Mouse (Mus musculus): ENCODE data around the gene Il4ra.
A peak's percentile ranks its signal among the peaks of the same experiment; 100 is the strongest.

Il4ra gene

DNA sequence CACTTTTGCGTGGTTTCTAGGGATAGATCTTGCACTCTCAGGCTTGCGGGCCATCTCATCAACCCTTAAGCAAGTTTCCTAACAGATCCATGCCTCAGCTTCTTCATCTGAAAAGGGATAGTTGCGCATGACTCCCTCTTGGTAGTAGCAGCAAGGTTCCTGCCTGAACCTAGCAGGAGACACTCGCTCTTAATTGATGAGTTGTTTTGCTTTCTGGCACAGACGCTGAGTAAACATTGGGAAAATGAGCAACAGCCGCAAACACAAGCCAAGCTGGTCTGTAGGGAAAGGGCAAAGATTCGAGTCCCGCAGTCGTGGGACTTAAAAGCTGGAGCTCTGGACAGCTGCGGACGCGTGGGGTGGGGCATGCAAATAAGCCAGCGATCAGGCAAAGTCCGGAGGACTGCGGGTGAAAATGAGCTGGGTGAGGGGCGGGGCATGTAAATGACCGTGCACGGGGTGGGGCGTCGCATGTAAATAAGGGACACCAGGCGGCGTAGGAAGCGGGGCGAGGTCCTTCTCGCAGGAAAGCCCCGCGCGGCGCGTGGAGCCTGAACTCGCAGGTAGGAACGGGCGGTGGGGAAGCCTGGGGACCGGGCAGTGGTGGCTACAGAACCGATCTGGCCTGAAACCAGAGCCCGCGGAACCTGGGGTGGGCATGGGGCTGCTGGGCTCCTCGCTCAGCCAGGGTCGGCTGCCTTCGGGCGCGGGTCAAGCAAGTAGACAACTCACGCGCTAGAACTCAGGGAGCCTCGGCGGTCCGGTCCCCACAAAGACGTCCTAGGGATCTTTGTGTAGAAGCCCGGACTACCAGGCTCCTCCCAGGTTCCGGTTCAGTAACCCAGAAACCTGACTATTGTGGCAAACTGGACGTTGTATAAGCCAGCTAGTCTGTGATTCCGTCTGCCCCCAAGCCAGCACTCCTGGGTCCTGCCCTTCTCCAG, at the start of gene Il4ra:
Gene Il4ra (plus strand): TSS at position 355 of the 944 bp plus-strand sequence.
- peak; percentile 69 for DNase-seq (ENCODE audit: extremely low read depth, low read depth)

DNA sequence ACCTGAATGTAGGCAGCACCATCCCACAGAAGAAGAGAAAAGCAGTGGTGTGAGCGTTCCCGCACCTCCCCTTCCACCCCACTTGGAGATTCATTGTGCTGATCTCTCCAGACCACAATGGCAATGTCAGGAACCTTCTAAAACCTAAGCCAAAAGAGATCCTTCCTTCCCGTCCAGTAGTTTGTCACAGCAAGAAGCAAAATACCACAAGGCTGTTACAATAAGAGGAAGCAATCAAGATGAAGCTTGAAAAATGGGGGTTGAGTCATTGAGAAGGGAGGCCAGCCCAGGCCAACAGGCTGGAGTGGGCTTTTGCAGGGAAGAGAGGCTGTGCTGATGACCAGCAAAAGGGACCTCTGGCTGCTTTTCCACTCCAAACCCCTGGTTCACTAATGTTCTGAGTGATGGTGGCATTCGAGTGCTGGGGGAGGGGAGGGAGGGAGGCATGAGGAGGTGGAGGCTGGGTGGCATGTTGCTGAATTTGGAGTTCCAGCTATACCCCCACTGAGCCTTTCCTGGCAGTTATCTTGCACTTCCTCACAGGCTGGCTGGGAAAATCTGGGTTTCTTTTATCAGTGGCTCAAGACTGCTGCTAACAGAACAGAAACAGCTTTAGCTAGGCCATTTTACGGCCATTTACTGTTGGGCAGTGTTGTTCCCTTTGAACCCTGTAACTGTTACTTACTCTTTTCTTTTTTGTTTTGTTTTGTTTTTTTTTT, 48.4 kb upstream of the Il4ra start:
- no peak for DNase-seq (ENCODE audit: extremely low read depth, low read depth)

DNA sequence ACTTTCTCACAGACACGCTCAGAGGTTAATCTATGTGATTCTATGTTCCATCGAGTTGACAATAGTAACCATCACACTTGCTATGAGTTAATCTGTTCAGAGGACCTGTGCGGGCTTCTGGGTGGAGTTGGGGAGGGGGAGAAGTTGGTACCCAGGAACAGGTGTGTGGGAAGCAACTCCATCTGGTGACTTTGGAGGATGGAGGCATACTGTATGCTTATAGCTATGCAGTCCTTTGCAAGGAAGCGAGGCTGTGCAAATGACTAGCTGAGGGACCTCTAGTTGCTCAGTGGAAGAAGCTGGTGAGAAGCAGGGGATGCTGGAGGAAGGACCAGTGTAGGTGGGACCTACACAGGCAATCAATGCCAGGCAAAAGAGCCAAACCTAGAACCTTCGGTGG, 47.3 kb upstream of the Il4ra start:
- no peak for DNase-seq (ENCODE audit: extremely low read depth, low read depth)

DNA sequence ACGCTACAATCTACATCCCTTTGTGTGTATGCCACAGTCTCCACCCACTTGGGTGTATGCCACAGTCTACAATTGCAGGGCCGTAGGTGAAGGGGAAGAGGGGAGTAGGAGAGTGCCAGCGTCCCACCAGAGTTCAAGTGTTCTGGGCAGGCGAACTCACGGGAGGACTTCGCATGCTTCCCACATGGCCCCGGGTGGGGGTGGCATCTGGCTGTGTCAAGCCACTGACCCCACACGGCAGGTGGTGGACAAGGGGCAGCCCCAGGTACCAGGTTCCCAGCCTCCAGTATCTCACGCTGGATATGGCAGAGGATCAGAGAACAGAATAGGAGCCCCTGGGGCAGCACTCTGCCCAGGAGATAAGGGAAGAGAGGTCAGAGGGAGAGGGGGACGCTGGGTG, 46.4 kb upstream of the Il4ra start:
- no peak for DNase-seq (ENCODE audit: extremely low read depth, low read depth)

DNA sequence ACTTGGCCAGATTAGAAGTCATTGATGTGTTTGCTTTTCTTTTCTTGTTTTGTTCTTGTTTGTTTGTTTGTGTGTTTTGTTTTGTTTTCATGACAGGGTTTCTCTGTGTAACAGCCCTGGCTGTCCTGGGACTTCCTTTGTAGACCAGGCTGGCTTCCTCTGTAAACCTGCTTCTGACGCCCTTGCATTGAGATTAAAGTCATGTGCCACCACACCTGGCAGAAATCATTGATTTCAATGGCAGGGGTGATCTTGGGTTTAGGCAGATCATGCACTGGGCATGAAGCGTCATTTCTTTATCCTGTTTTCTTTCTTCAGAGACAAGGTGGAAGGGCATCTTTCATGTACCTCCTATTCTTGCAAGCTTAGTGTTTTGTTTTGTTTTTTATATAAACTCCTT, 44.6 kb upstream of the Il4ra start:
- DNase-seq (ENCODE audit: extremely low read depth, low read depth): no peak

DNA sequence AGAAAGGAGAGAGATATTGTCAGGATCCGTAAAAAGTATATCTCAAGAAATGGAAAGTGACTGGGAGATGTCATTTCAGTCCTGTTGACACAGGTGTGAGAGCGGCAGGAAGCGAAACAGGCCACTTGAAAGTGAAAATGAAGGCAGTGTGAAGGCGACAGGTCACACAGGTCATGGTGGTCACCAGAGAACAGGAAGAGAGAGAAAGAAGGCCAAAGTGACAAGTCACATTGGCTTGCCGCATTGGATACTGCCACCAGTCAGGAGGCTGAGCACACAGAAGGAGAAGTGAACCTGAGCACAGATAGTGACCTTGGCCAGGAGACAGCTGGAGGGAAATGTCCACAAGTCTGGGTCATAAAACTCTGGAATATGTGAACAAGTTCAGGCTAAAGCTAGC, 40.5 kb upstream of the Il4ra start:
- DNase-seq (ENCODE audit: extremely low read depth, low read depth): no peak

DNA sequence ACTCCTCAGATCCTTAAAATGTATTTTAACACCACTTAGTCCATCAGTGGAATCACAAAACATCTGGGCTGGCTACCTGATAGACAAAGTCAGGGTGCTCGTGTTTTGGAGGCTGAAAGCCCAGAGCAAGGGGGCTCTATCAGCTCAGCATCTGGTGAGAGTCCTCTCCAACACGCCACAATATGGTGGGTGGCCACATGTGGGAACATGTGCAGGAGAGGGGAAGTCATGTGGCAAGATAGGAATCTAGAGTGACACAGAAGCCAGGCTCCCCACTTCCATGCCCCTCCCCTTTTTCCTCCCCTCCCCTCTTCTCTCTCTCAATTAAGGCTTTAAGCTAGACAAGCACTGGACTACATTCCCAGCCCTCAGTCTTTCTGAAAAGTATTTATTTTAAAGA, 40.1 kb upstream of the Il4ra start:
- no peak for DNase-seq (ENCODE audit: extremely low read depth, low read depth)

DNA sequence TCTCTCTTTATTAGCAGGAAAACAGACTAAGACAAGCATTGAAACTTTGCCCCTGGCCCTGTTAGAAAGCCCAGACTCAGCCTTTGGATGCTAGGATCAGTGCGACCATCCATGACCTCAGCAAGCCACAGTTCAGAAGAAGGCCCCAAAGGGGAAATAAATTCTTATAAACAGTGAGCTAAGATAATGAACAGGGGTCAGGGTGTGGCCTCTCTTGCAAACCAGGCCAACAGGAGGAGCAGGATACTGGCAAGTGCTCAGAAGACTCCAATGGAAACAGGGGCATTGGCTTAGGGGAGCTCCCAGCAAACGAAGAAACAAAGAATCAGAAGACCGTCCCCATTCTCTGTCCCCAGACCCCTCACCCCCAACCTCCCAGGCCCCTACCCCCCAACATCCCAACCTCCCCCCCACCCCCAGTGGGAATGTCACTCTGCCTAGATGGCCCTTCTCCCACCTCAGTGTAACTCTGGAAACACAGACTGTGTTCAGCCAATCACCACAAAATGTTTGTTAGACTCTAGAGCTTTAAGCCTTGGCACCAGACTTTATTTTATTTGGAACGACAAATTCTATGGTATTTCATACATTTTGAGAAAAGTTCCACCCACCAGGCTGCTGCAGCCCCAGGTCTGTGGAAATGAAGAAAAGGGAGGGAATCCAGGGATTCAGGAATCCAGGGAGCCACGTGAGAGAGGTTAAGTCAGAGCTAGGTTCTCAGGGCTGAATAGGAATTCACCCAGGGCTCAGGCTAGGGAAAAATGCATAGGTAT, 36.7 kb upstream of the Il4ra start:
- no peak for DNase-seq (ENCODE audit: extremely low read depth, low read depth)

DNA sequence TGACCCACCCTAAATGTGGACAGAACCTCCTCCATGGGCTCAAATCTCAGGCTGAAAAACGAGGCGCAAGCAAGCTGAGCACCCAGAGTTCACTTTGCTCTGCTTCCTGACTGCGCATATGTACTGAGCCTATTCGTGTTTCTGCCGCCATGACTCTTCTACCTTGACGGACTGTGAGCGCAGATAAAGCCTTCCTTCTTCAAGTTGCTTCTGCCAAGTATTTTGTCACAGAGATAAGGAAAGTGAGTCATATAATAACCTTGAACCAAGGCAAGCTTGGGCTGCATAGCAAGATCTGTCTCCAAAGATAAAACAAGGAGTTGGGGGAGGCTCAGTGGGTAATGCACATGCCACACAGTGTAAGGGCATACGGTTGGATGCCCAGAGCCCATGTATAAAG, 35.2 kb upstream of the Il4ra start:
- peak; percentile 66 for DNase-seq (ENCODE audit: extremely low read depth, low read depth)

DNA sequence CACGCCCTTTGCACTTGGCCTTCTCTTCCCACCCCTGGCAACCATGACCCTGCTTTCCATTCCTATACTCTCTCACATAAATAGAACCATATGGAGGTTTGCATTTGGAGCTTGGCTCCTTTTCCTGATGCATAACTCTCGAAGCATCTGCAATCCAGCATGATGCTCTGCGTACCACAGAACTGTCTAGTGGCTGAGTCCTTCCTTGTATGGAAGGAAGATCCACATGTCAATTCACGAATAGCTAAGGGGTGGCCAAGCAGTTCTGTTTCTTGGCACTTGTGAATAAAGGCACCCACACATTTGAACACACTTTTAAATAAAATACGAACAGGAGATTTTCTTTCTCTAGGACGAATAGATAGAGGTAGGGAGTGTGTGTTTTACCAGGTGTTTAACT, 34.5 kb upstream of the Il4ra start:
- DNase-seq (ENCODE audit: extremely low read depth, low read depth): no peak

DNA sequence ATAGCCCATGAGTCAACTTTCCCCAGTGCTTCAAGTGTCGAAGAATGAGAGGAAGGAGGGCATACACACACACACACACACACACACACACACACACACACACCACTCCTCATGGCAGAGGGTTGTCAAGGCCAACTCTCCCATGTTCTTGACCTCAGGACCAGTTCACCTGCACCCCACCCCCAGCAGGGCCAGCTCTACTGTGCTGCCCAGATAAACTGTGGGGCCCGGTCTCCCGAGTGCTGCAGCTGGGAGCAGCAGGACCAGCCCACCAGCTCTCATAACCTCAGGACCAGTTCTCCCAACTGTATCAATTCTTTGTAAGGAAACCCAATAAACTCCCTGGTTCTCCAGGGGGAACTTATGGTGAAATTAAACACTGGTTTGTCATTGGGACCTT, 32.2 kb upstream of the Il4ra start:
- DNase-seq (ENCODE audit: extremely low read depth, low read depth): no peak

DNA sequence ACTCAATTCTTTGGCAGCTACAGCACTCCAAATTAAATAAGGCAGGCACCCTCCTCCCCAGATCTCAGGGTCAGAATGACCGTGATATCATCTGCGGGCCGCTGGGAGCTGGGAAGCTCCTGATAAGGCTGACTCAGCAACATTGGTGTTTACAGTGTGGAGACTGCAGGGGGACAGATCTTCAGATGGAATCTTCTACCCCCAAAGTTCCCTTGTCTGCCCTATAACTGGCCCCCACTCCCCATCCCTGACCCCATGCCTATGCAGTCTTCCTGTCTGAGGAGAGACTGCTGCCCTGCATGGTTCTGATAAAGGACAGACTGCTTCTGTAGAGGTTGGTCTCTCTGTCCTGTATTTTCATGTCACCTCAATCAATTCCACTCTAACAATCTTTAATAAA, 28.9 kb upstream of the Il4ra start:
- no peak for DNase-seq (ENCODE audit: extremely low read depth, low read depth)

DNA sequence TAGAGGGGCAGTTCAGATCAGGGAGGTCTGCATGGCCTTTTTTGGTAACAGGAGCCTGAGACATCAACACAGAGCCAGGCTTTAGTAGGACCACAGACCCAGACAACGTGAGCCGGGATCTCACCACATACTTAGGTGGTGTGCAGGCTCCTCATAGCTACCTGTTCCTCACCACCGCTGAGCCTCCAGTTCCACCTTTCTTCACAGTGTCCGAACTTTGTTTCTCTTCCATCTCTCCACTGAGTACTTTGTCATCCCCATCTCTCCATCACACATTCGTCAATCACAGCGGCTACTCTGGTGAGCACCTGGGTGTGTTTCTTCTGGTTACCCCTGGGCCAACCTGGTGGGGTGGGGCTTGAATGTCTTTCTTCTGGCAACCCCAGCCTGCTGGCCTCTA, 24.7 kb upstream of the Il4ra start:
- no peak for DNase-seq (ENCODE audit: extremely low read depth, low read depth)

DNA sequence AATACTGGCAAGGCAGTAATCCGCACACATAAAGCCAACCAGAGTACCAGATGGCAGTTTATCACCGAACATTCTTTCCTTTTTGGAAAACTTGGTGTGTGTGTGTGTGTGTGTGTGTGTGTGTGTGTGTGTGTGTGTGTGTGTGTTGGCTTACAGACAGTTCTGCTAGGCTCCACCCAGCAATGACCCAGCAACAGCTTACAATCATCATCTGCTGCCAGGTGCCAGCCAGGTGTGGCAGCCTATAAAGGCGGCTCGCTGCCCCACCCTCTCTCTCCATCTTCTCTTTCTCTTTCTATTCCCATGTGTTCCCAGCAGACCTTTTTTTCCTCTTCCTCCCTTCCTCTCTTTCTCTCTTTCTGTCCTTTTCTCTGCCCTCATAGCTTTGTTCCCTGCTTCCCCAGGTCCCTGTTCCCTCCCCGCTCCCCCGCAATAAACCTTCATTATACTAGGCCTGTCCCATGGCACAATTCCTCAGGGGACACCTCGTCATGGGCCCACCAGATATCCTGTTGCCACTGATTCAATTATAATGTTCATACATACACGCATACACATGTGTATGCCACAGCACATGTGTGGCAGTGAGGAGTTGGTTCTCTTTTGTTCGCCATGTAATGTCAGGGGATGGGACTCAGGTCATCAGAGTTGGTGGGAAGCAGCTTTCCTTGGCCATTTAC, 23.9 kb upstream of the Il4ra start:
- DNase-seq (ENCODE audit: extremely low read depth, low read depth): no peak

DNA sequence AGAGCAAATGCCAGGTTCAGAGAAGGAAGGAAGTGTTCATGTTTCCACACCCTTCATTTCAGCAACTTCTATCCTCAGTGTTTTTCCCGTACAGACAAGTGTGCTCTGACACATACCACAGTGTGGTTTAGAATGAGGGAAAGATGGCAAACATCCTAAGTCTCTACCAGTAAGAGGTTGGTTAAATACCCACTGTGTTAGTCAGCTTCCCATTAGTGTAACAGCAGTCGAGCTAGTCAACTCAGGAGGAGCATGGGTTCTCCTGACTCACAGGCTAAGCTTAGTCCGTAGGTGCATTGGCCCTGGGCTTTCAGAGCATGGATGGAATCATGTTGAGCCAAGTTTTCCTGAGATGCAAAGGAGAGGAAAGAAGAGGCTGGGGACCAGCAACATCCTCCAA, 12.6 kb upstream of the Il4ra start:
- no peak for DNase-seq (ENCODE audit: extremely low read depth, low read depth)

DNA sequence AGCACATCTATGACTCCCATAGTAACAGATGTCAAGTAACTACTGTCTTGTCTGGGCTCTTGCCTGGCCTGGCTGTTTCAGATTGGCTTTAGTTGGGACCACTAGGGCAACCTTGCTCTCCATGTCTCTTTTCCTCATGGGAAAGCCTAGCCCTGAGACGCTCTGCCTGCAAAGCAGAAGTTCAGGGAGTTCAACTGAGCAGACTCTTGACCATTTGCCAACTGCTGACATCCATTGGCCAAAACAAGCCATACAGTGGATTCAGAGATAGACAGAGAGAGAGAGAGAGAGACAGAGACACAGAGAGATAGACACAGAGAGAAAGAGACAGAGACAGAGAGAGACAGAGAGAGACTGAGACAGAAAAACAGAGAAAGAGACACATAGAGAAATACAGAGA, 10.9 kb upstream of the Il4ra start:
- DNase-seq (ENCODE audit: extremely low read depth, low read depth): no peak

DNA sequence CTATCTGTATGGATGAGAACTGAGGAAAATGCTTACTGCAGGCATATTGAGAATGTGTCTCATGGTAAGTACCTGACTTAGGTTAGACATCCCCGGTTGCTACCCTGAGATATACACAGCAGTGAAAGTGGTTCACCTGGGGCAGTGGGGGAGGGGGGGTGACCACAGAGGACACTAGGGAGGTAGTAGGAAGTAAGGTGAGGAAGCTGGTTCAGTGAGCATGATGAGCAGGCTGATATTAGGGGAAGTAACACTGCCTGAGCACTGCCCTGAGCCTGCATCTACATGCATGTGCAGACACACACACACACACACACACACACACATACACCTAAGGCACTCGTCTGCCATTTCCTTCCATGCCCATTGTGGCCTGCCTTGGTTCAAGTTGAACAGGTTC, 10.1 kb upstream of the Il4ra start:
- DNase-seq (ENCODE audit: extremely low read depth, low read depth): no peak

DNA sequence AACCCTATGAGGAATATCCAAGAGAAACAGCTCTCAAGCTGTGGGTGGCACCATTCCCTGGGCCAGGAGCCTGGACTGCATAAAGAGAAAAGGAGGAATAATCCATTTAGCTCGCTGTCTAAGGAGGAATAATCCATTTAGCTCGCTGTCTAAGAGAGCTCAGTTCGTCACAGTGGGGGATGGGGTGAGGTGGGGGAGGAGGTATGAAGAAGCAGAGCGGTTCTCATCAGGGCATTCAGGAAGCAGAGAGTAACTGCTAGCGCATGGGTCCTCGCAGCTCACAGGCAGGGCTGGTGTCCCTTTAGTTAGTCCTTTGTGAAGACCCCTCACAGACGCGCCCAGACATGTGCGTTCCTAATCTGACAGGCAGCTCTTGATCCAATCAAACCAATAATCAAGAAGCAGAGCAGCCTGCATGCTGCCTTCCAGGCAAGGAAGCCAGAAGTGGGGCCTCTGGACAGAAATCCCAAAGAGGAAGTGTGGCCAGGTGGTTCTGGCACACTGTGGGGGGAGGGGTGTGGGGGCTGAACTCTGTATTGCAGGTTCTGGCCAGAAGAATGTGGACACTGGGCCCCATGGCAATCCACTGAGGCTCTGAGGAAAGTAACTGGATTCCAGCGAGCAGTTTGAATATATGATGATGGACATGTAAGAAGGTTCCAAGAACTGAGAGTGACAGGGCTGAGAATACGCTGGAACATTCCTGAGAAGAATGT, 9.4 kb upstream of the Il4ra start:
- no peak for DNase-seq (ENCODE audit: extremely low read depth, low read depth)

DNA sequence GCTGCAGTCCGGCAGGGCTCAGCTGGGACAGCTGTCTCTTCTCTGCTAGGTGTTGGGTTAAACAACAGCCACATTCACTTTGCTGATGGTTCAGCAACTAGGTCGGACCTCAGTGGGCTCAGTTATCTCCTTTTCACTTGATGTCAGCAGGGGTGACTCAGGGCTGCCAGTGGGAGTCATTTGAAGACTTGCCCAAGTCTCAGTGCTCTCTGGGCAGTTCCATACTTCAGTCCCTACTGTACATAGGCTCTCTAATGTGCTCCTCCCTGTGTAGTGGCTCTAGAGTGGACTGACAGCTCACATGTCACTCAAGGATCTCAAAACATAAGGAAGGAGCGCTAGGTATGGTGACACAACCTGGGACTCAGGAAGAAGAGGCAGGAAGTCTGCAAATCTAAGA, 8.4 kb upstream of the Il4ra start:
- no peak for DNase-seq (ENCODE audit: extremely low read depth, low read depth)

DNA sequence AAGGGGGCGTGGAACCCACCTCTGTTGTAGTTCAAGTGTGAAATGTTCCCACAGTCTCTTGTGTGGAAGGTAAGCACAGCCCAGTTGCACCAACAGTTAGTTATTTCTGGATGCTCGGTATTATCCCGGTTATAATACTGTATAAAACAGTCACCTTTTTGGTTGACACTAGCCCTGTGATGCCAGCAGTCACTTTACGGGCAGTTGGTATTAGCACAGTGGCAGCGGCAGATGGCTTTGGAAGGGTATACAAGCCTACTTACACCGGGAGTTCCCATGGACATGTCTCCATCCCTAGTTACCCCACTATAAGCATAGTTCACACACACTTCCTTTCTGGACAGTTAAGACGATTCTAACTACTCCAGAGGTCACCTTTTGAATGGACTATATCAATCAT, 6.6 kb upstream of the Il4ra start:
- DNase-seq (ENCODE audit: extremely low read depth, low read depth): no peak

DNA sequence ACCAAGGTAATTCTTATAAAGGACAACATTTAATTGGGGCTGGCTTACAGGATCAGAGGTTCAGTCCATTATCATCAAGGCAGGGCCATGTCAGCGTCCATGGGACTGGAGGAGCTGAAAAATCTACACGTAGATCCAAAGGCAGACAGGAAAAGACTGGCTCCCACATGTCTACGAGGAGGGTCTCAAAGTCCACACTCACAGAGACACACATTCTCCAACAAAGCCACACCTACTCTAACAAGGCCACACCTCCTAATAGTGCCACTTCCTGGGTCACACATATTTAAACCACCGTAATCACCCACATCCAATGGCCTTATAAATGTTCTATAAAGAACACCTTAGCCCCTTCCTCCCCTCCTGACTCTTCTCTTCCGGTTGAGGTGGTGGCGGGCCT, 5.2 kb upstream of the Il4ra start:
- DNase-seq (ENCODE audit: extremely low read depth, low read depth): no peak
